Mouse (Mus musculus) hindbrain, embryonic 10.5 days (tissue): ENCODE data around the gene Sptan1. TPM values are rescaled to one million over a fixed set of nuclear protein-coding genes. Genes with fewer than 3 reads are reported as not detected.

Source experiments
- DNase-seq: peaks from one replicate; pipeline ENCODE4 v3.0.0-alpha.2; 2017; ENCODE audit warnings: low spot score
- H3K27ac ChIP-seq: fragments of 300-500 bp; sonication (generic); 2 replicates; pipeline ENCODE4 v1.5.1; 2016; ENCODE audit warnings: mild to moderate bottlenecking, moderate library complexity
- H3K27me3 ChIP-seq: fragments of 300-500 bp; sonication (generic); 2 replicates; pipeline ENCODE4 v1.6.1; 2016; ENCODE audit warnings: mild to moderate bottlenecking; ENCODE audit not compliant: poor library complexity, insufficient read depth, severe bottlenecking
- H3K36me3 ChIP-seq: fragments of 300-500 bp; sonication (generic); 2 replicates; pipeline ENCODE4 v1.6.1; 2016; ENCODE audit warnings: mild to moderate bottlenecking, moderate library complexity
- H3K4me1 ChIP-seq: fragments of 300-500 bp; sonication (generic); replicated peaks from 2 replicates; pipeline ENCODE4 v1.6.1; 2016; ENCODE audit warnings: mild to moderate bottlenecking
- H3K4me3 ChIP-seq: fragments of 300-500 bp; sonication (generic); 2 replicates; pipeline ENCODE4 v1.5.1; 2016; ENCODE audit warnings: mild to moderate bottlenecking, moderate library complexity
- H3K9me3 ChIP-seq: fragments of 300-500 bp; sonication (generic); 2 replicates; pipeline ENCODE4 v1.6.1; 2016; ENCODE audit warnings: mild to moderate bottlenecking, moderate library complexity
- WGBS: fragments of 180-500 bp; shearing (Covaris S2); methylation state at CpG from one replicate; pipeline ENCODE4 v1.1.7; 2016; 5-methylcytosine and 5-hydroxymethylcytosine counted together
- polyA plus RNA-seq: library from polyadenylated mRNA; unstranded; fragments of >200 nt; fragmentation: Nextera tagmentation; extraction: Ambion mirVana; gene quantifications from 2 replicates; pipeline ENCODE4 v1.2.1, GENCODE M21; 2016

The Sptan1 gene
- polyA plus RNA-seq, 1 experiment from 2014 or later = 115 TPM

- WGBS = under 1% methylated on average over 93 of the region's 101 CpGs
- peak; percentile 97 for DNase-seq
- peaks cover 55% of the 10 kb centered on the region for H3K4me1 ChIP-seq
Measured at GRCm38 (mm10) chr2:30066046-30066901, 100.9 kb downstream of the Sptan1 start.

GRCm38 (mm10) chr2:30067031-30067888 is 101.9 kb downstream of the Sptan1 start:
- Histone ChIP-seq H3K4me1 (peaks cover 47% of the 10 kb centered on the region), H3K27ac (peak overlapping the region; percentile 100), H3K27me3 (no peaks in the 10 kb centered on the region), H3K9me3 (no peaks in the 10 kb centered on the region), H3K4me3 (peak overlapping the region; percentile 100), H3K36me3 (peaks cover 36% of the 10 kb centered on the region)
- WGBS = under 1% methylated on average over 56 of the region's 69 CpGs
- peak; percentile 58 for DNase-seq

More at GRCm38 (mm10) chr2:30066046-30066901, 100.9 kb downstream of the Sptan1 start:
- H3K27me3 ChIP-seq = no peaks in the 10 kb centered on the region
- peak overlapping the region; percentile 100 for H3K4me3 ChIP-seq
- peaks cover 30% of the 10 kb centered on the region for H3K36me3 ChIP-seq
- no peaks in the 10 kb centered on the region for H3K9me3 ChIP-seq
- peak overlapping the region; percentile 100 for H3K27ac ChIP-seq

- H3K36me3 ChIP-seq = peaks cover 43% of the 10 kb centered on the region
- peak overlapping the region; percentile 100 for H3K27ac ChIP-seq
Measured at GRCm38 (mm10) chr2:30067962-30068361, 102.6 kb downstream of the Sptan1 start.

GRCm38 (mm10) chr2:30072875-30073274 is 107.5 kb downstream of the Sptan1 start:
- Histone ChIP-seq H3K4me1 (peaks cover 17% of the 10 kb centered on the region), H3K9me3 (no peaks in the 10 kb centered on the region), H3K27ac (no peak overlapping the region), H3K4me3 (no peak overlapping the region), H3K36me3 (peaks cover 63% of the 10 kb centered on the region), H3K27me3 (no peaks in the 10 kb centered on the region)
- no peak for DNase-seq
- 77% methylated on average over 7 of the region's 7 CpGs for WGBS

More at GRCm38 (mm10) chr2:30067962-30068361, 102.6 kb downstream of the Sptan1 start:
- Histone ChIP-seq H3K27me3 (no peaks in the 10 kb centered on the region), H3K9me3 (no peaks in the 10 kb centered on the region), H3K4me3 (peak overlapping the region; percentile 100), H3K4me1 (peaks cover 40% of the 10 kb centered on the region)
- no peak for DNase-seq
- WGBS = 51% methylated on average over 7 of the region's 7 CpGs

- Histone ChIP-seq H3K4me1 (peaks cover 17% of the 10 kb centered on the region), H3K27me3 (no peaks in the 10 kb centered on the region), H3K27ac (no peak overlapping the region), H3K9me3 (no peaks in the 10 kb centered on the region), H3K4me3 (no peak overlapping the region), H3K36me3 (peaks cover 59% of the 10 kb centered on the region)
- WGBS = 80% methylated on average over 3 of the region's 3 CpGs
- DNase-seq = no peak
Measured at GRCm38 (mm10) chr2:30073285-30073684, 107.9 kb downstream of the Sptan1 start.

GRCm38 (mm10) chr2:30075625-30076024 is 110.3 kb downstream of the Sptan1 start:
- 89% methylated on average over 3 of the region's 3 CpGs for WGBS

GRCm38 (mm10) chr2:30076439-30076838 is 111.1 kb downstream of the Sptan1 start:
- Histone ChIP-seq H3K27ac (no peak overlapping the region), H3K36me3 (peaks cover 43% of the 10 kb centered on the region), H3K4me3 (no peak overlapping the region), H3K4me1 (peaks cover 31% of the 10 kb centered on the region), H3K27me3 (no peaks in the 10 kb centered on the region), H3K9me3 (no peaks in the 10 kb centered on the region)
- DNase-seq = no peak
- WGBS = 93% methylated on average over 9 of the region's 9 CpGs

More at GRCm38 (mm10) chr2:30075625-30076024, 110.3 kb downstream of the Sptan1 start:
- Histone ChIP-seq H3K9me3 (no peaks in the 10 kb centered on the region), H3K27me3 (no peaks in the 10 kb centered on the region), H3K4me3 (no peak overlapping the region), H3K27ac (no peak overlapping the region), H3K36me3 (peaks cover 45% of the 10 kb centered on the region), H3K4me1 (peaks cover 31% of the 10 kb centered on the region)
- DNase-seq = no peak

- H3K4me3 ChIP-seq = peak overlapping the region; percentile 67
- H3K27ac ChIP-seq = peak overlapping the region; percentile 89
- 69% methylated on average over 6 of the region's 6 CpGs for WGBS
- no peaks in the 10 kb centered on the region for H3K27me3 ChIP-seq
- H3K36me3 ChIP-seq = peaks cover 40% of the 10 kb centered on the region
- H3K9me3 ChIP-seq = no peaks in the 10 kb centered on the region
- H3K4me1 ChIP-seq = peaks cover 31% of the 10 kb centered on the region
- no peak for DNase-seq
Measured at GRCm38 (mm10) chr2:30076959-30077358, 111.6 kb downstream of the Sptan1 start.

- under 1% methylated on average over 53 of the region's 53 CpGs for WGBS
- H3K27me3 ChIP-seq = no peaks in the 10 kb centered on the region
- peak; percentile 89 for DNase-seq
- peaks cover 32% of the 10 kb centered on the region for H3K4me1 ChIP-seq
- no peaks in the 10 kb centered on the region for H3K9me3 ChIP-seq
- peak within 1 kb of the TSS; percentile 67 for H3K4me3 ChIP-seq
- H3K27ac ChIP-seq = peak within 1 kb of the TSS; percentile 89
- H3K36me3 ChIP-seq = peaks cover 35% of the 10 kb centered on the region
Measured at GRCm38 (mm10) chr2:30077502-30078348, 112.4 kb downstream of the Sptan1 start, which contains the start of gene Pkn3. Gene Pkn3, plus strand, starts transcription at chr2:30077684.

GRCm38 (mm10) chr2:30078349-30078712 is 113.0 kb downstream of the Sptan1 start:
- WGBS = 23% methylated on average over 10 of the region's 10 CpGs
- no peak for DNase-seq
- Histone ChIP-seq H3K4me1 (peaks cover 35% of the 10 kb centered on the region), H3K27me3 (no peaks in the 10 kb centered on the region), H3K4me3 (peak overlapping the region; percentile 67), H3K36me3 (peaks cover 32% of the 10 kb centered on the region), H3K9me3 (no peaks in the 10 kb centered on the region), H3K27ac (peak overlapping the region; percentile 89)

DNA sequence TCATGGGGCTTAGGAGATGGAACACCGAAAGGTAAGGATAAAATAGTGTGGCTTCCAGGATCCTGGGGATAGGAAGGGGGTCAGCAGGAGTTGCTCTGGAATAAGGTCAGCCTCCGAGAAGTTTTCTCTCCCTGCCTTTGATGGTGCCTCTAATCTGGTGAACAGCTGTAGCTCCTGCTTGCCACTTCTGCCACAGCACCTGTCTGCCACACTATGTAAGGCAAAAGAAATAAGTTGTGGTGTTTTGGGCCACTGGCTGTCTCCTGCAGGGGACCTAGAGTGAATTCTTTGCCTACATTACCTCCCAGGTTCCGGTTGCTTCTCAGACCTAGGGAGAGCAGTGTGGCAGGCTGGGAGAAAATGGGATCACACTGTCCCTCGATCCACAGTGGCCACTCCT is 113.4 kb downstream of the Sptan1 start:
- no peak for DNase-seq
- Histone ChIP-seq H3K9me3 (no peaks in the 10 kb centered on the region), H3K4me3 (peak overlapping the region; percentile 67), H3K27me3 (no peaks in the 10 kb centered on the region), H3K36me3 (peaks cover 27% of the 10 kb centered on the region), H3K4me1 (peaks cover 35% of the 10 kb centered on the region), H3K27ac (peak overlapping the region; percentile 89)
- WGBS = 78% methylated on average over 4 of the region's 4 CpGs
